Mouse (Mus musculus): ENCODE data around the gene Dazap1.

Dazap1 gene

GRCm38 (mm10) chr10:80324120-80325037 lies 63.1 kb downstream of the Dazap1 start:
- DNase-seq: no peak

GRCm38 (mm10) chr10:80325045-80325444 lies 63.8 kb downstream of the Dazap1 start:
- peak; percentile 39 for DNase-seq

DNA sequence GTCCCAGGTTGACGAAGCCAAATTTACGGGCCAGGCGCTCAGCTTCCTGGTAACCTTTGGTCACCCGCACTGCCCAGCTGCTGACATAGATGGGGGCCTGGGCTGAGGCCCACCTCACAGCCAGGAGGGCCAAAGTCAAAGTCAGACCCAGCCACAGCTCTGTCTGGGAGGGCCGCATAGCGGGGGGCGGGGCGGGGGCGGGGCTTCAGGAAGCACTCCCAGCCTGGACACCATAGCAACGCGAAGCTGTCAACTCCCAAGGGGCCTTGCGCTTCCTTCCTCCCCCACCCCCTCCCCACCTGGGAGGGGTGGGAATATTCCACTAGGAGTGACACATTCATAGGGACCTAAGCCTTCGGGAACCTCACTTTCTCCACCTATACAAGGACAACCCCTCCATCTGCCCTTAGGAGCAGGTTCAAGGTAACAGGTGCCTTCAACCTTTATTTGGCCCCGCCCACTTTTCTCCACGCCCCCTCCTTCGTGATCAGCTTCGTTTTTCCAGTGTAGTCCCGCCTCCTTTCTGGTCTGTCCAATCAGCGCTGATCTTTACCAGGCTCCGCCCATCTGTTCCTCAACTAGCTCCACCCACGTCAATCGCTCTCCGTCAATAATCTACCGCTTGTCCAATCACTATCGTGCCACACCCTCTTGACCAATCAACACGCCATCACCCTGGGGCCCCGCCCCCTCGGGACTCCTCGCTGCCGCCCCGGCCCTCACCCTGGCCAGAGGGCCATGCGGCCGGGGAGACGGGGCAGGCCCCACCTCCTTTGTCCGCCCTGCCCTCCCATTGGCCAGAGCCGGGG lies 68.2 kb downstream of the Dazap1 start, which contains the start of the genes Pcsk4 and Reep6:
Gene Pcsk4 (minus strand): TSS at position 226 of the 809 bp plus-strand sequence.
Gene Reep6 (plus strand): TSS at position 681 of the 809 bp plus-strand sequence.
- DNase-seq: peak; percentile 99

DNA sequence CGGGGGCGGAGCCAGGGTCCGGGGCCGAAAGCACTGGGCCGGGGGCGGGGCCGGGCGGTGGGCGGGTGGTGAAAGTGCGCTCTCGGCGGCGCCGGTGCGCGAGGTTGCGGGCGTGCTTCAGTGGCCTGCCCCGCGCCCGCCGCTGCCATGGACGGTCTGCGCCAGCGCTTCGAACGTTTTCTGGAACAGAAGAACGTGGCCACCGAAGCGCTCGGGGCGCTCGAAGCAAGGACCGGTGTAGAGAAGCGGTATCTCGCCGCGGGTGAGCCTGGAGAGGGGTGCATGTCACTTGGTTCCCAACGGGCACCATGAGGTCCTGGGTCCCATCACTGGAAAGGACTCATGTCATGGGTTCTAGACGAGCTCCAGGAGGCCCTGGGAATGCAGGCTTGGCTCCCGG lies 68.8 kb downstream of the Dazap1 start:
- no peak for DNase-seq

DNA sequence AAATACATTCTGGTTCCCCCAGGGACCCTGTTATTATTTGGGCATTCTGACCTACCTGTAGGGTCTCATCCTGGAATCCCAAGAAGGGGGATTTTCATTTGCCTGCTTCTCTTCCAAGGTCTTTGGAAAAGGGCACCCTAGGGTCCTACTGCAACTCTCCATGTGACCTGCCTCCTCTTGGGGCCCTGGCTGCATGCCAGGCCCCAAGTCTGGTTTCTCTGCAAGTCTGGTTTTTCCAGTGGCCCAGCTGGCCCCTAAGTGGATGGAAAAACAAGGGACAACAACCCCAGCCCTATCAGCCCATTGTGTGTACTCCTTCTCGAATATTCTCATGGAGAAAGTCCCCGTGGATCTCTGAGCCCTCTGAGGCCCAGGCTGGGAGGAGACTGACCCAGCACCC lies 69.6 kb downstream of the Dazap1 start:
- DNase-seq: no peak

- DNase-seq: no peak
Observed at GRCm38 (mm10) chr10:80331636-80332524, 70.6 kb downstream of the Dazap1 start.

DNA sequence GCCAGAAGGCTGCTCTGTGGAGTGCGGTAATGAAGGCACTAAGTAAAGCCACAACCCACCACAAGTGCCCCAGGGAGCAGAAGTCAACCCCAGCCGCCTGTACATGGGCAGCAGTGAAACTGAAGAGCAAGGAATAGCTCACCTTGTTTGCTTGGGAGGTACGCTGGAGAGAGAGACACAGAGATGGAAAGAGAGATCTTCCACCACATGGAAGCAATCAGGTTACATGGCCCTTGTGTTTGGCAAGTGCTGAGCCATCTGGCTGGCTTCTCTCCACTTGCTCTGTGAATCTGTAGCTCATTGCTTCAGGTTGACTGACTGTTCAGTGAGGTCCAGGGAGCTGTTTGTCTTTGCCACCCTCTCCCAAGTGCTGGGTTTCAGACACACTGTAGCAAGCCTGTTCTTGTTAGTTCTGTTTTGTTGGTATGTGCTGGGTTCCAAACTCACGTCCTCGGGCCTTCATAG lies 71.3 kb downstream of the Dazap1 start:
- DNase-seq: no peak

- DNase-seq: no peak
Observed at GRCm38 (mm10) chr10:80336263-80336662, 75.0 kb downstream of the Dazap1 start.

Measured in kidney, postnatal 10 days (tissue).